Mouse (Mus musculus) liver, postnatal 0 days (tissue): ENCODE measurements around the gene Arsa. TPM values are rescaled to one million over a fixed set of nuclear protein-coding genes. Genes with fewer than 3 reads are reported as not detected.
A peak's percentile ranks its signal among the peaks of the same experiment; 100 is the strongest.

Experiments
- ATAC-seq: fragments of 200-750 bp; cut with Nextera tagmentation; 2 replicates; pipeline ENCODE4 v1.8.0; 2017; ENCODE audit warnings: mild to moderate bottlenecking, moderate library complexity
- DNase-seq: peaks from one replicate; pipeline ENCODE4 v3.0.0-alpha.2; 2016
- H3K27ac ChIP-seq: fragments of 300-500 bp; sonication (generic); 2 replicates; pipeline ENCODE4 v1.5.1; 2014; ENCODE audit warnings: antibody characterized with exemption, moderate library complexity, mild to moderate bottlenecking, low read depth
- H3K27me3 ChIP-seq: fragments of 300-500 bp; sonication (generic); 2 replicates; pipeline ENCODE4 v1.6.1; 2014; ENCODE audit warnings: low read length, control low read depth, mixed read lengths; ENCODE audit not compliant: insufficient read depth
- H3K36me3 ChIP-seq: fragments of 300-500 bp; sonication (generic); replicated peaks from 2 replicates; pipeline ENCODE4 v1.6.1; 2014; ENCODE audit warnings: mild to moderate bottlenecking, control low read depth, low read length, moderate library complexity, mixed read lengths; ENCODE audit not compliant: insufficient read depth
- H3K4me1 ChIP-seq: fragments of 300-500 bp; sonication (generic); 2 replicates; pipeline ENCODE4 v1.6.1; 2014; ENCODE audit warnings: antibody characterized with exemption, mild to moderate bottlenecking, control low read depth; ENCODE audit not compliant: insufficient read depth
- H3K4me2 ChIP-seq: fragments of 300-500 bp; sonication (generic); 2 replicates; pipeline ENCODE4 v1.6.1; 2014; ENCODE audit warnings: low read depth, mild to moderate bottlenecking, low read length, moderate library complexity, mixed read lengths
- H3K4me3 ChIP-seq: fragments of 300-500 bp; sonication (generic); 2 replicates; pipeline ENCODE4 v1.5.1; 2014; ENCODE audit warnings: low read depth, low read length
- H3K9ac ChIP-seq: fragments of 300-500 bp; sonication (generic); replicated peaks from 2 replicates; pipeline ENCODE4 v1.6.1; 2014; ENCODE audit warnings: mild to moderate bottlenecking, moderate library complexity
- H3K9me3 ChIP-seq: fragments of 300-500 bp; sonication (generic); 2 replicates; pipeline ENCODE4 v1.6.1; 2016; ENCODE audit warnings: mild to moderate bottlenecking, control low read depth, low read length, mixed read lengths
- CTCF ChIP-seq: sonication (generic); IDR thresholded peaks from 2 replicates; pipeline ENCODE4 v1.5.1; 2016; ENCODE audit warnings: antibody characterized with exemption, low read depth
- EP300 ChIP-seq: IDR thresholded peaks from 2 replicates; pipeline ENCODE4 v1.6.1; 2016; ENCODE audit warnings: antibody characterized with exemption, low read depth, mild to moderate bottlenecking
- WGBS: fragments of 180-500 bp; shearing (Covaris S2); extraction: QIAGEN DNeasy Blood & Tissue Kit; methylation state at CpG from one replicate; pipeline ENCODE4 v1.1.7; 2014; ENCODE audit not compliant: insufficient replicate concordance; 5-methylcytosine and 5-hydroxymethylcytosine counted together
- polyA plus RNA-seq: library from polyadenylated mRNA; unstranded; fragments of >200 nt; fragmentation: Nextera tagmentation; extraction: Ambion mirVana; gene quantifications from 2 replicates; pipeline ENCODE4 v1.2.1, GENCODE M21; 2015

Gene Arsa
- polyA plus RNA-seq, 1 experiment from 2014 or later = 5.5 TPM

GRCm38 (mm10) chr15:89523283-89523832 is 46.1 kb upstream of the Arsa start:
- Histone ChIP-seq H3K4me2 (peak overlapping the region; percentile 59), H3K27ac (no peak overlapping the region), H3K4me1 (no peaks in the 10 kb centered on the region), H3K27me3 (peaks cover 19% of the 10 kb centered on the region), H3K9me3 (no peaks in the 10 kb centered on the region), H3K4me3 (peak overlapping the region; percentile 22; the same call in 1 of the 2 replicates), H3K36me3 (no peaks in the 10 kb centered on the region), H3K9ac (no peak overlapping the region)
- ATAC-seq = no peak
- TF ChIP-seq CTCF (no peak), EP300 (no peak)
- WGBS = 57% methylated on average over 23 of the region's 47 CpGs
- DNase-seq = no peak

GRCm38 (mm10) chr15:89522566-89523282 is 45.5 kb upstream of the Arsa start:
- DNase-seq = no peak
- H3K4me1 ChIP-seq = no peaks in the 10 kb centered on the region
- no peaks in the 10 kb centered on the region for H3K9me3 ChIP-seq
- ATAC-seq = no peak
- no peak overlapping the region for H3K4me2 ChIP-seq
- no peak overlapping the region for H3K4me3 ChIP-seq
- 80% methylated on average over 10 of the region's 10 CpGs for WGBS
- no peaks in the 10 kb centered on the region for H3K36me3 ChIP-seq
- peaks cover 19% of the 10 kb centered on the region for H3K27me3 ChIP-seq
- no peak overlapping the region for H3K27ac ChIP-seq
- TF ChIP-seq EP300 (no peak), CTCF (no peak)
- no peak overlapping the region for H3K9ac ChIP-seq

- 81% methylated on average over 7 of the region's 7 CpGs for WGBS
- H3K9me3 ChIP-seq = no peaks in the 10 kb centered on the region
- DNase-seq (no peak), ATAC-seq (no peak)
- H3K36me3 ChIP-seq = no peaks in the 10 kb centered on the region
- no peak overlapping the region for H3K9ac ChIP-seq
- peaks cover 19% of the 10 kb centered on the region for H3K27me3 ChIP-seq
- no peak overlapping the region for H3K4me3 ChIP-seq
- H3K4me2 ChIP-seq = no peak overlapping the region
- H3K4me1 ChIP-seq = no peaks in the 10 kb centered on the region
- H3K27ac ChIP-seq = no peak overlapping the region
- no peak for TF ChIP-seq EP300
- no peak for TF ChIP-seq CTCF
Measured at GRCm38 (mm10) chr15:89521951-89522350, 44.7 kb upstream of the Arsa start.

- ATAC-seq = peak; percentile 60; the same call in 1 of the 2 replicates
- H3K36me3 ChIP-seq = no peaks in the 10 kb centered on the region
- H3K27me3 ChIP-seq = no peaks in the 10 kb centered on the region
- H3K27ac ChIP-seq = no peak overlapping the region
- 48% methylated on average over 4 of the region's 4 CpGs for WGBS
- no peaks in the 10 kb centered on the region for H3K4me1 ChIP-seq
- H3K9me3 ChIP-seq = no peaks in the 10 kb centered on the region
- H3K4me3 ChIP-seq = no peak overlapping the region
- TF ChIP-seq EP300 (peak; percentile 84), CTCF (no peak)
- no peak overlapping the region for H3K4me2 ChIP-seq
- no peak overlapping the region for H3K9ac ChIP-seq
- DNase-seq = no peak
Measured at GRCm38 (mm10) chr15:89512679-89513078, 35.5 kb upstream of the Arsa start.

- Histone ChIP-seq H3K36me3 (no peaks in the 10 kb centered on the region), H3K4me3 (no peak overlapping the region), H3K27me3 (no peaks in the 10 kb centered on the region), H3K4me2 (no peak overlapping the region), H3K9ac (no peak overlapping the region), H3K27ac (no peak overlapping the region), H3K9me3 (no peaks in the 10 kb centered on the region), H3K4me1 (no peaks in the 10 kb centered on the region)
- ATAC-seq (no peak), DNase-seq (no peak)
- WGBS = 70% methylated on average over 8 of the region's 8 CpGs
- TF ChIP-seq EP300 (no peak), CTCF (no peak)
Measured at GRCm38 (mm10) chr15:89507751-89508150, 30.5 kb upstream of the Arsa start.

GRCm38 (mm10) chr15:89504838-89505237 is 27.6 kb upstream of the Arsa start:
- H3K4me3 ChIP-seq = no peak overlapping the region
- H3K36me3 ChIP-seq = no peaks in the 10 kb centered on the region
- ATAC-seq (no peak), DNase-seq (no peak)
- no peak overlapping the region for H3K27ac ChIP-seq
- peaks cover 6% of the 10 kb centered on the region; the same call in 1 of the 2 replicates for H3K4me1 ChIP-seq
- H3K27me3 ChIP-seq = peaks cover 15% of the 10 kb centered on the region
- WGBS = 79% methylated on average over 9 of the region's 9 CpGs
- no peak overlapping the region for H3K9ac ChIP-seq
- TF ChIP-seq EP300 (no peak), CTCF (no peak)
- no peak overlapping the region for H3K4me2 ChIP-seq
- no peaks in the 10 kb centered on the region for H3K9me3 ChIP-seq
